Mouse (Mus musculus) embryonic facial prominence, embryonic 12.5 days (tissue): ENCODE measurements around the gene Iars2. TPM values are rescaled to one million over a fixed set of nuclear protein-coding genes. Genes with fewer than 3 reads are reported as not detected.

ENCODE experiments used
- ATAC-seq: fragments of 200-750 bp; cut with Nextera tagmentation; 2 replicates; pipeline ENCODE4 v1.8.0; 2017; ENCODE audit not compliant: insufficient number of reproducible peaks, insufficient read depth, low FRiP score, low TSS enrichment
- H3K27ac ChIP-seq: fragments of 300-500 bp; sonication (generic); 2 replicates; pipeline ENCODE4 v1.5.1; 2016; ENCODE audit warnings: mild to moderate bottlenecking
- H3K27me3 ChIP-seq: fragments of 300-500 bp; sonication (generic); 2 replicates; pipeline ENCODE4 v1.6.1; 2016; ENCODE audit warnings: mild to moderate bottlenecking, moderate library complexity
- H3K36me3 ChIP-seq: fragments of 300-500 bp; sonication (generic); 2 replicates; pipeline ENCODE4 v1.6.1; 2016; ENCODE audit warnings: mild to moderate bottlenecking
- H3K4me1 ChIP-seq: fragments of 300-500 bp; sonication (generic); 2 replicates; pipeline ENCODE4 v1.6.1; 2016
- H3K4me2 ChIP-seq: fragments of 300-500 bp; sonication (generic); replicated peaks from 2 replicates; pipeline ENCODE4 v1.6.1; 2016; ENCODE audit warnings: mild to moderate bottlenecking, moderate library complexity
- H3K4me3 ChIP-seq: fragments of 300-500 bp; sonication (generic); 2 replicates; pipeline ENCODE4 v1.5.1; 2016; ENCODE audit warnings: mild to moderate bottlenecking
- H3K9ac ChIP-seq: fragments of 300-500 bp; sonication (generic); 2 replicates; pipeline ENCODE4 v1.6.1; 2016; ENCODE audit warnings: mild to moderate bottlenecking, moderate library complexity
- H3K9me3 ChIP-seq: fragments of 300-500 bp; sonication (generic); 2 replicates; pipeline ENCODE4 v1.6.1; 2016; ENCODE audit warnings: mild to moderate bottlenecking, moderate library complexity
- WGBS: fragments of 180-500 bp; shearing (Covaris S2); methylation state at CpG from one replicate; pipeline ENCODE4 v1.1.7; 2016; 5-methylcytosine and 5-hydroxymethylcytosine counted together
- polyA plus RNA-seq: library from polyadenylated mRNA; unstranded; fragments of >200 nt; fragmentation: Nextera tagmentation; extraction: Ambion mirVana; gene quantifications from 2 replicates; pipeline ENCODE4 v1.2.1, GENCODE M21; 2016

Gene Iars2
- polyA plus RNA-seq, 1 experiment from 2014 or later: 29.1 TPM

GRCm38 (mm10) chr1:185275976-185276375 lies 53.2 kb downstream of the Iars2 start:
- no peak for ATAC-seq
- Histone ChIP-seq H3K4me1 (no peaks in the 10 kb centered on the region), H3K4me2 (no peak overlapping the region), H3K9me3 (no peaks in the 10 kb centered on the region), H3K27me3 (no peaks in the 10 kb centered on the region), H3K27ac (no peak overlapping the region), H3K9ac (no peak overlapping the region), H3K4me3 (no peak overlapping the region), H3K36me3 (peaks cover 76% of the 10 kb centered on the region)
- WGBS: 85% methylated on average over 7 of the region's 7 CpGs

- Histone ChIP-seq H3K36me3 (peaks cover 72% of the 10 kb centered on the region), H3K4me1 (no peaks in the 10 kb centered on the region), H3K9me3 (no peaks in the 10 kb centered on the region), H3K9ac (no peak overlapping the region), H3K27ac (no peak overlapping the region), H3K4me2 (no peak overlapping the region), H3K4me3 (no peak overlapping the region), H3K27me3 (no peaks in the 10 kb centered on the region)
- 87% methylated on average over 5 of the region's 5 CpGs for WGBS
- ATAC-seq: no peak
These were observed 54.2 kb downstream of the Iars2 start for GRCm38 (mm10) chr1:185274819-185275545.

GRCm38 (mm10) chr1:185271373-185271772 lies 57.8 kb downstream of the Iars2 start:
- Histone ChIP-seq H3K27me3 (no peaks in the 10 kb centered on the region), H3K9me3 (no peaks in the 10 kb centered on the region), H3K4me2 (no peak overlapping the region), H3K4me3 (no peak overlapping the region), H3K4me1 (no peaks in the 10 kb centered on the region), H3K27ac (no peak overlapping the region), H3K9ac (no peak overlapping the region), H3K36me3 (peaks cover 56% of the 10 kb centered on the region)
- 90% methylated on average over 9 of the region's 9 CpGs for WGBS
- ATAC-seq: no peak

- no peak overlapping the region for H3K4me3 ChIP-seq
- WGBS: 93% methylated on average over 8 of the region's 8 CpGs
- no peaks in the 10 kb centered on the region for H3K27me3 ChIP-seq
- no peaks in the 10 kb centered on the region for H3K9me3 ChIP-seq
- H3K36me3 ChIP-seq: peaks cover 52% of the 10 kb centered on the region
- H3K9ac ChIP-seq: no peak overlapping the region
- no peak overlapping the region for H3K4me2 ChIP-seq
- H3K4me1 ChIP-seq: no peaks in the 10 kb centered on the region
- no peak for ATAC-seq
- H3K27ac ChIP-seq: no peak overlapping the region
These were observed 58.6 kb downstream of the Iars2 start for GRCm38 (mm10) chr1:185270403-185271097.

- Histone ChIP-seq H3K4me3 (no peak overlapping the region), H3K4me2 (no peak overlapping the region), H3K36me3 (peaks cover 57% of the 10 kb centered on the region), H3K9ac (no peak overlapping the region), H3K9me3 (no peaks in the 10 kb centered on the region), H3K27me3 (no peaks in the 10 kb centered on the region), H3K4me1 (no peaks in the 10 kb centered on the region), H3K27ac (no peak overlapping the region)
- WGBS: 76% methylated on average over 4 of the region's 4 CpGs
- no peak for ATAC-seq
These were observed 60.5 kb downstream of the Iars2 start for GRCm38 (mm10) chr1:185268675-185269074.

GRCm38 (mm10) chr1:185262565-185262964 lies 66.6 kb downstream of the Iars2 start:
- Histone ChIP-seq H3K4me2 (no peak overlapping the region), H3K9me3 (no peaks in the 10 kb centered on the region), H3K27ac (no peak overlapping the region), H3K9ac (no peak overlapping the region), H3K27me3 (no peaks in the 10 kb centered on the region), H3K4me3 (no peak overlapping the region), H3K4me1 (no peaks in the 10 kb centered on the region), H3K36me3 (peaks cover 63% of the 10 kb centered on the region)
- WGBS: 63% methylated on average over 14 of the region's 14 CpGs
- no peak for ATAC-seq

- no peak overlapping the region for H3K4me3 ChIP-seq
- no peak overlapping the region for H3K9ac ChIP-seq
- no peak overlapping the region for H3K4me2 ChIP-seq
- H3K9me3 ChIP-seq: no peaks in the 10 kb centered on the region
- peaks cover 59% of the 10 kb centered on the region for H3K36me3 ChIP-seq
- H3K27ac ChIP-seq: no peak overlapping the region
- no peaks in the 10 kb centered on the region for H3K4me1 ChIP-seq
- 58% methylated on average over 3 of the region's 3 CpGs for WGBS
- no peaks in the 10 kb centered on the region for H3K27me3 ChIP-seq
- no peak for ATAC-seq
These were observed 72.4 kb downstream of the Iars2 start for GRCm38 (mm10) chr1:185256753-185257152.

GRCm38 (mm10) chr1:185255336-185255735 lies 73.9 kb downstream of the Iars2 start:
- Histone ChIP-seq H3K36me3 (peaks cover 59% of the 10 kb centered on the region), H3K4me2 (no peak overlapping the region)
- 93% methylated on average over 12 of the region's 12 CpGs for WGBS

GRCm38 (mm10) chr1:185253140-185253892 lies 75.9 kb downstream of the Iars2 start:
- ATAC-seq: no peak
- Histone ChIP-seq H3K4me1 (no peaks in the 10 kb centered on the region), H3K9ac (no peak overlapping the region), H3K27ac (no peak overlapping the region), H3K4me3 (no peak overlapping the region), H3K27me3 (no peaks in the 10 kb centered on the region), H3K9me3 (no peaks in the 10 kb centered on the region), H3K36me3 (peaks cover 62% of the 10 kb centered on the region), H3K4me2 (no peak overlapping the region)
- WGBS: 82% methylated on average over 12 of the region's 12 CpGs

More at GRCm38 (mm10) chr1:185255336-185255735, 73.9 kb downstream of the Iars2 start:
- no peaks in the 10 kb centered on the region for H3K4me1 ChIP-seq
- H3K9me3 ChIP-seq: no peaks in the 10 kb centered on the region
- ATAC-seq: no peak
- H3K9ac ChIP-seq: no peak overlapping the region
- no peak overlapping the region for H3K4me3 ChIP-seq
- no peak overlapping the region for H3K27ac ChIP-seq
- no peaks in the 10 kb centered on the region for H3K27me3 ChIP-seq

- Histone ChIP-seq H3K9me3 (no peaks in the 10 kb centered on the region), H3K36me3 (peaks cover 70% of the 10 kb centered on the region)
- WGBS: 93% methylated on average over 3 of the region's 3 CpGs
These were observed 76.8 kb downstream of the Iars2 start for GRCm38 (mm10) chr1:185252351-185252750.

GRCm38 (mm10) chr1:185248728-185249127 lies 80.5 kb downstream of the Iars2 start:
- Histone ChIP-seq H3K27ac (no peak overlapping the region), H3K9ac (no peak overlapping the region), H3K36me3 (peaks cover 63% of the 10 kb centered on the region), H3K27me3 (no peaks in the 10 kb centered on the region), H3K4me2 (no peak overlapping the region), H3K9me3 (no peaks in the 10 kb centered on the region), H3K4me3 (no peak overlapping the region), H3K4me1 (no peaks in the 10 kb centered on the region; the same call in 1 of the 2 replicates)
- 92% methylated on average over 8 of the region's 8 CpGs for WGBS
- ATAC-seq: no peak

More at GRCm38 (mm10) chr1:185252351-185252750, 76.8 kb downstream of the Iars2 start:
- Histone ChIP-seq H3K4me3 (no peak overlapping the region), H3K9ac (no peak overlapping the region), H3K4me1 (no peaks in the 10 kb centered on the region), H3K27ac (no peak overlapping the region), H3K27me3 (no peaks in the 10 kb centered on the region), H3K4me2 (no peak overlapping the region)
- no peak for ATAC-seq
